Mouse (Mus musculus): ENCODE measurements around the gene Tmem127. TPM values are rescaled to one million over a fixed set of nuclear protein-coding genes. Genes with fewer than 3 reads are reported as not detected.

Tmem127 gene
- total and polyA plus RNA-seq, 3 experiments: 11.5 to 15.8 (median 11.9) TPM

GRCm38 (mm10) chr2:127306123-127306522, 58.4 kb downstream of the Tmem127 start (continued):
- TF ChIP-seq USF1 (IDR thresholded peaks at IDR 0.05; ENCODE audit: low read depth, low read length): no peak
- no peak for TF ChIP-seq USF2 (conservative IDR thresholded peaks at IDR 0.05; ENCODE audit: low read depth, low read length)
- TF ChIP-seq BHLHE40 (IDR thresholded peaks at IDR 0.05; ENCODE audit: low read depth, low read length): no peak
- peak; percentile 54 for TF ChIP-seq RAD21 (IDR thresholded peaks at IDR 0.05; ENCODE audit: low read depth, low read length)
- TF ChIP-seq ZC3H11A (IDR thresholded peaks at IDR 0.05; ENCODE audit: low read depth, low read length): peak; percentile 42; the same call in 1 of the 2 replicates
- peak; percentile 14 to 96; a peak in 2 of 4 replicates for TF ChIP-seq CTCF (conservative IDR thresholded peaks at IDR 0.05 in 1 of 2, IDR thresholded peaks at IDR 0.05 in 1 of 2; ENCODE audit: low read depth in 2 of 2, low read length in 2 of 2)

- H3K79me2 ChIP-seq (replicated peaks; ENCODE audit: control insufficient read depth, extremely low read depth, insufficient read depth, poor library complexity, severe bottlenecking): no peaks in the 10 kb centered on the region
- TF ChIP-seq POLR2AphosphoS2 (IDR thresholded peaks at IDR 0.05; ENCODE audit: low read depth, low read length): no peak
- TF ChIP-seq CHD2 (IDR thresholded peaks at IDR 0.05; ENCODE audit: low read length): 0 out of 2 replicates have a peak, but pooled peaks have one; percentile 35
- TF ChIP-seq CTCF (conservative IDR thresholded peaks at IDR 0.05 in 1 of 2, IDR thresholded peaks at IDR 0.05 in 1 of 2; ENCODE audit: low read depth in 2 of 2, low read length in 2 of 2): no peak
- dilution Hi-C loops (cut with MboI; ENCODE audit: extremely low pct_ligation_motif_present, extremely low pct_unique_long_range_greater_than_20kb, low sequenced_read_pairs): no loop called here
Observed at GRCm38 (mm10) chr2:127307179-127307578, 59.5 kb downstream of the Tmem127 start.

GRCm38 (mm10) chr2:127308660-127309059, 61.0 kb downstream of the Tmem127 start:
- Histone ChIP-seq H3K4me1 (ENCODE audit: control insufficient read depth in 1 of 2, insufficient read depth in 2 of 2) (peaks cover 16 to 44% of the 10 kb centered on the region in 2 experiments), H3K4me2 (ENCODE audit: insufficient read depth, low read depth, poor library complexity, severe bottlenecking) (no peak overlapping the region), H3K4me3 (replicated peaks in 1 of 3; ENCODE audit: low read depth in 2 of 3, low read length in 2 of 3, poor library complexity in 1 of 3) (no peak overlapping the region), H3K9ac (ENCODE audit: insufficient read depth, low read depth) (no peak overlapping the region), H3K27me3 (replicated peaks) (no peaks in the 10 kb centered on the region), H3K9me3 (replicated peaks; ENCODE audit: low read length) (peaks cover 6% of the 10 kb centered on the region), H3K79me2 (replicated peaks; ENCODE audit: control insufficient read depth, extremely low read depth, insufficient read depth, poor library complexity, severe bottlenecking) (no peaks in the 10 kb centered on the region), H3K36me3 (replicated peaks in 1 of 2; ENCODE audit: control insufficient read depth in 1 of 2, insufficient read depth in 1 of 2, low read length in 1 of 2) (no peaks in the 10 kb centered on the region), H3K27ac (ENCODE audit: insufficient read depth, low read depth) (no peak overlapping the region)
- TF ChIP-seq CHD1 (IDR thresholded peaks at IDR 0.05; ENCODE audit: low read depth, low read length): no peak
- peak; percentile 69; the same call in 1 of the 2 replicates for TF ChIP-seq ZC3H11A (IDR thresholded peaks at IDR 0.05; ENCODE audit: low read depth, low read length)
- no peak for TF ChIP-seq POLR2AphosphoS2 (IDR thresholded peaks at IDR 0.05; ENCODE audit: low read depth, low read length)
- peak; percentile 83 for TF ChIP-seq RAD21 (IDR thresholded peaks at IDR 0.05; ENCODE audit: low read depth, low read length)
- no peak for TF ChIP-seq JUND (conservative IDR thresholded peaks at IDR 0.05; ENCODE audit: low read depth, low read length)
- 0 out of 2 replicates have a peak, but pooled peaks have one; percentile 4 for TF ChIP-seq ZNF384 (IDR thresholded peaks at IDR 0.05; ENCODE audit: low read depth, low read length)
- TF ChIP-seq PAX5 (IDR thresholded peaks at IDR 0.05; ENCODE audit: low read length): no peak
- TF ChIP-seq SIN3A (IDR thresholded peaks at IDR 0.05; ENCODE audit: low read length): peak; percentile 47
- TF ChIP-seq IRF4 (IDR thresholded peaks at IDR 0.05; ENCODE audit: low read depth, low read length): 0 out of 2 replicates have a peak, but pooled peaks have one; percentile 23
- no peak for TF ChIP-seq NRF1 (IDR thresholded peaks at IDR 0.05; ENCODE audit: low read depth, low read length)
- peak; percentile 96 for TF ChIP-seq SMC3 (IDR thresholded peaks at IDR 0.05; ENCODE audit: low read depth, low read length)
- TF ChIP-seq CTCF (conservative IDR thresholded peaks at IDR 0.05 in 1 of 2, IDR thresholded peaks at IDR 0.05 in 1 of 2; ENCODE audit: low read depth in 2 of 2, low read length in 2 of 2): peak; percentile 58 to 83
- 0 out of 2 replicates have a peak, but pooled peaks have one; percentile 34 for TF ChIP-seq MYC (IDR thresholded peaks at IDR 0.05; ENCODE audit: low read depth, low read length)
- no peak for TF ChIP-seq HCFC1 (IDR thresholded peaks at IDR 0.05; ENCODE audit: low read depth, low read length)
- TF ChIP-seq ZMIZ1 (IDR thresholded peaks at IDR 0.05; ENCODE audit: low read depth, low read length): no peak
- dilution Hi-C loops (cut with MboI; ENCODE audit: extremely low pct_ligation_motif_present, extremely low pct_unique_long_range_greater_than_20kb, low sequenced_read_pairs): no loop called here
- in situ Hi-C loops (cut with MboI; ENCODE audit: low pct_ligation_motif_present, low pct_unique_long_range_greater_than_20kb, low sequenced_read_pairs): loop anchor here (5.0 kb wide), 1 partner anchor 34 kb away; no protein-coding TSS in a partner anchor
- peak; percentile 58 for DNase-seq (ENCODE audit: extremely low read depth)

More at GRCm38 (mm10) chr2:127307179-127307578, 59.5 kb downstream of the Tmem127 start:
- Histone ChIP-seq H3K27me3 (replicated peaks) (no peaks in the 10 kb centered on the region), H3K36me3 (replicated peaks in 1 of 2; ENCODE audit: control insufficient read depth in 1 of 2, insufficient read depth in 1 of 2, low read length in 1 of 2) (no peaks in the 10 kb centered on the region), H3K4me3 (replicated peaks in 1 of 3; ENCODE audit: low read depth in 2 of 3, low read length in 2 of 3, poor library complexity in 1 of 3) (no peak overlapping the region), H3K9ac (ENCODE audit: insufficient read depth, low read depth) (no peak overlapping the region), H3K4me2 (ENCODE audit: insufficient read depth, low read depth, poor library complexity, severe bottlenecking) (no peak overlapping the region), H3K4me1 (ENCODE audit: control insufficient read depth in 1 of 2, insufficient read depth in 2 of 2) (peaks cover 13 to 38% of the 10 kb centered on the region in 2 experiments), H3K27ac (ENCODE audit: insufficient read depth, low read depth) (no peak overlapping the region), H3K9me3 (replicated peaks; ENCODE audit: low read length) (peaks cover 6% of the 10 kb centered on the region)
- in situ Hi-C loops (cut with MboI; ENCODE audit: low pct_ligation_motif_present, low pct_unique_long_range_greater_than_20kb, low sequenced_read_pairs): loop anchor here (5.0 kb wide), 1 partner anchor 35 kb away; no protein-coding TSS in a partner anchor
- no peak for DNase-seq (ENCODE audit: extremely low read depth)
